Mouse (Mus musculus) ES-Bruce4 (cell line): ENCODE measurements around the gene Vnn3.

Source experiments
- CTCF ChIP-seq: IDR thresholded peaks from one replicate; pipeline ENCODE4 v1.8.1; 2011; ENCODE audit warnings: low read depth, low read length
- EP300 ChIP-seq: IDR thresholded peaks from 2 replicates; pipeline ENCODE4 v1.6.1; 2011; ENCODE audit warnings: low read depth, low read length; ENCODE audit not compliant: insufficient read depth
- POLR2A ChIP-seq: IDR thresholded peaks from one replicate; pipeline ENCODE4 v1.8.1; 2011; ENCODE audit warnings: low read length; ENCODE audit not compliant: insufficient read depth

GRCm38 (mm10) chr10:23905661-23906060 lies 54.4 kb downstream of the Vnn3 start:
- TF ChIP-seq CTCF (no peak), POLR2A (no peak), EP300 (no peak)
